Mouse (Mus musculus): ENCODE results near the gene Hnrnph1.

GRCm38 (mm10) chr11:50387697-50388096, 10.9 kb downstream of the Hnrnph1 start:
- TF ChIP-seq CTCF (IDR thresholded peaks at IDR 0.05; ENCODE audit: insufficient read depth, low read depth, low read length) (no peak), POLR2A (IDR thresholded peaks at IDR 0.05; ENCODE audit: insufficient read depth, low read depth, low read length) (no peak)
